Mouse (Mus musculus): ENCODE results near the gene Olfr1382.
A peak's percentile ranks its signal among the peaks of the same experiment; 100 is the strongest.
"Not testable (repeated sequence)": the region's sequence is repeated elsewhere in the genome, so short reads cannot be mapped to it uniquely, and the experiment has no call there.

The Olfr1382 gene

GRCm38 (mm10) chr11:49527947-49528346, at the start of gene Olfr1382:
TSS of gene Olfr1382 (plus strand) at chr11:49528247.
- no peak for DNase-seq (ENCODE audit: low spot score in 2 of 2)

GRCm38 (mm10) chr11:49485973-49486372, 42.1 kb upstream of the Olfr1382 start:
- DNase-seq (ENCODE audit: low spot score in 2 of 2): no peak

GRCm38 (mm10) chr11:49488770-49489169, 39.3 kb upstream of the Olfr1382 start, which contains the start of gene Olfr1385:
TSS of gene Olfr1385 (plus strand) at chr11:49489070.
- not testable (repeated sequence) for DNase-seq (ENCODE audit: low spot score in 2 of 2)

GRCm38 (mm10) chr11:49518086-49518485, 10.0 kb upstream of the Olfr1382 start:
- DNase-seq (ENCODE audit: low spot score in 2 of 2): no peak

GRCm38 (mm10) chr11:49519348-49519747, 8.7 kb upstream of the Olfr1382 start, which contains the start of gene Olfr1383:
TSS of gene Olfr1383 (plus strand) at chr11:49519648.
- no peak for DNase-seq (ENCODE audit: low spot score in 2 of 2)

GRCm38 (mm10) chr11:49532761-49533160, 4.7 kb downstream of the Olfr1382 start:
- no peak for DNase-seq (ENCODE audit: low spot score in 2 of 2)

GRCm38 (mm10) chr11:49536631-49537030, 8.6 kb downstream of the Olfr1382 start:
- DNase-seq (ENCODE audit: low spot score in 2 of 2): peak in 1 of 2 experiments; percentile 25

GRCm38 (mm10) chr11:49543149-49543548, 15.1 kb downstream of the Olfr1382 start, which contains the start of gene Olfr1381:
TSS of gene Olfr1381 (plus strand) at chr11:49543449.
- not testable (repeated sequence) for DNase-seq (ENCODE audit: low spot score in 2 of 2)

GRCm38 (mm10) chr11:49554033-49554432, 26.0 kb downstream of the Olfr1382 start:
- not testable (repeated sequence) for DNase-seq (ENCODE audit: low spot score in 2 of 2)

- DNase-seq (ENCODE audit: low spot score in 2 of 2): not testable (repeated sequence)
These were observed 28.5 kb downstream of the Olfr1382 start, which contains the start of gene Olfr1380 for GRCm38 (mm10) chr11:49556578-49556977. TSS of gene Olfr1380 (plus strand) at chr11:49556878.

GRCm38 (mm10) chr11:49575054-49575453, 47.0 kb downstream of the Olfr1382 start:
- not testable (repeated sequence) for DNase-seq (ENCODE audit: low spot score in 2 of 2)

GRCm38 (mm10) chr11:49580452-49580851, 52.4 kb downstream of the Olfr1382 start:
- DNase-seq (ENCODE audit: low spot score in 2 of 2): not testable (repeated sequence)
